Mouse (Mus musculus) lung, embryonic 16.5 days (tissue): ENCODE results near the gene Hoxc11. TPM values are rescaled to one million over a fixed set of nuclear protein-coding genes. Genes with fewer than 3 reads are reported as not detected.
A peak's percentile ranks its signal among the peaks of the same experiment; 100 is the strongest.

Source experiments
- ATAC-seq: fragments of 200-750 bp; cut with Nextera tagmentation; 2 replicates; pipeline ENCODE4 v1.8.0; 2017; ENCODE audit warnings: low read depth, mild to moderate bottlenecking, moderate library complexity
- H3K27ac ChIP-seq: fragments of 300-500 bp; sonication (generic); 2 replicates; pipeline ENCODE4 v1.5.1; 2014; ENCODE audit warnings: mild to moderate bottlenecking, control low read depth, low read length
- H3K27me3 ChIP-seq: fragments of 300-500 bp; sonication (generic); 2 replicates; pipeline ENCODE4 v1.6.1; 2014; ENCODE audit warnings: low read depth, low read length, mixed read lengths; ENCODE audit not compliant: control insufficient read depth, insufficient read depth
- H3K36me3 ChIP-seq: fragments of 300-500 bp; sonication (generic); 2 replicates; pipeline ENCODE4 v1.6.1; 2014; ENCODE audit warnings: low read length; ENCODE audit not compliant: control insufficient read depth, insufficient read depth
- H3K4me1 ChIP-seq: fragments of 300-500 bp; sonication (generic); replicated peaks from 2 replicates; pipeline ENCODE4 v1.6.1; 2014; ENCODE audit warnings: low read length, mixed read lengths; ENCODE audit not compliant: control insufficient read depth, insufficient read depth
- H3K4me2 ChIP-seq: fragments of 300-500 bp; sonication (generic); 2 replicates; pipeline ENCODE4 v1.6.1; 2014; ENCODE audit warnings: low read depth, low read length, control low read depth
- H3K4me3 ChIP-seq: fragments of 300-500 bp; sonication (generic); 2 replicates; pipeline ENCODE4 v1.5.1; 2014; ENCODE audit warnings: mild to moderate bottlenecking, low read length, control low read depth
- H3K9ac ChIP-seq: fragments of 300-500 bp; sonication (generic); 2 replicates; pipeline ENCODE4 v1.6.1; 2014; ENCODE audit warnings: low read length, control low read depth
- H3K9me3 ChIP-seq: fragments of 300-500 bp; sonication (generic); 2 replicates; pipeline ENCODE4 v1.6.1; 2016; ENCODE audit warnings: low read length; ENCODE audit not compliant: control insufficient read depth
- WGBS: fragments of 180-500 bp; shearing (Covaris S2); extraction: QIAGEN DNeasy Blood & Tissue Kit; methylation state at CpG from one replicate; pipeline ENCODE4 v1.1.7; 2014; 5-methylcytosine and 5-hydroxymethylcytosine counted together
- polyA plus RNA-seq: library from polyadenylated mRNA; unstranded; fragments of >200 nt; fragmentation: Nextera tagmentation; extraction: Ambion mirVana; gene quantifications from 2 replicates; pipeline ENCODE4 v1.2.1, GENCODE M21; 2015

Gene Hoxc11
- polyA plus RNA-seq, 1 experiment from 2014 or later: not detected

DNA sequence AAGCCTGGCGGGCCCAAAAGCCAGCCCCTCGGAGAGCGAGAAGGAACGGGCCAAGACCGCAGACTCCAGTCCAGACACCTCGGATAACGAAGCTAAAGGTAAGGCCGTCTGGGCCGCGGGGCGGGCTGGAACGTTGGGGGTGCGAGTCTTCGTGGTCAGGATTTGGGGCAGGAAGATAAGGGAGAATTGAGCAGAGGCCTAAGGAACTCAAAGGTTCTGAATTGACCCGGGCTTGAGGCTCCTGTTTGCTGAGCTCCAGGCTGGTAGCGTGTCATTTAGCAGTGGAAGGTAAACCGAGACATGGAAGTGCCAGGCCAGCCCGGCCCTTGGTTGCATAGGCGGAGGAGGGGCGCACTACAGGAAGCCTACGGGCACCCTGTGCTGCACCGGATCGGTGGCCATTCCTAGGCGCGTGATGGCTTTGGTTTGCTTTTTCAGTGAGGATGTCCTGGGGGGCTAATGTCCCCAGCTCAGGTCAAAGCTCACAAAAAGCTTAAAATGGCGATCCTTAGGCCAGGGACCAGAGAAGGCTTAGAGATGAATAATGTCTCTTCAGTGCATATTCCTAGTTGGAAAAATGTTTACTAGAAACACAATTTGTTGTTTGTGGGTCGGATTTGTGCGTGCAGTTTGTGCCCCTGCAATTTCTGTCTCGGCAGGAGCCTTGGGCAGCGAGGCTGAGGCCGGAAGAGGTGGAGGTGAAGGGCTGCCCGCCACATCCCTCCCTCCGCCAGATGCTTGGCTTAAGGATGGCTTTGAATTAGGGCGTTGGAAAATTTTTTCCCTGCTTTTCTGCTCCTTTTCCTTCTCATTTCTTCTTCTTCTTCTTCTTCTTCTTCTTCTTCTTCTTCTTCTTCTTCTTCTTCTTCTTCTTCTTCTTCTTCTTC, 13.5 kb downstream of the Hoxc11 start:
- Histone ChIP-seq H3K4me3 (no peak overlapping the region), H3K27me3 (peaks cover 99% of the 10 kb centered on the region), H3K9me3 (no peaks in the 10 kb centered on the region), H3K4me2 (no peak overlapping the region), H3K36me3 (no peaks in the 10 kb centered on the region), H3K4me1 (peaks cover 4% of the 10 kb centered on the region; the same call in 1 of the 2 replicates), H3K9ac (no peak overlapping the region), H3K27ac (no peak overlapping the region)
- no peak for ATAC-seq
- WGBS: 2% methylated on average over 34 of the region's 34 CpGs

- H3K4me2 ChIP-seq: no peak overlapping the region
Measured at GRCm38 (mm10) chr15:102969296-102969695, 15.1 kb downstream of the Hoxc11 start.

DNA sequence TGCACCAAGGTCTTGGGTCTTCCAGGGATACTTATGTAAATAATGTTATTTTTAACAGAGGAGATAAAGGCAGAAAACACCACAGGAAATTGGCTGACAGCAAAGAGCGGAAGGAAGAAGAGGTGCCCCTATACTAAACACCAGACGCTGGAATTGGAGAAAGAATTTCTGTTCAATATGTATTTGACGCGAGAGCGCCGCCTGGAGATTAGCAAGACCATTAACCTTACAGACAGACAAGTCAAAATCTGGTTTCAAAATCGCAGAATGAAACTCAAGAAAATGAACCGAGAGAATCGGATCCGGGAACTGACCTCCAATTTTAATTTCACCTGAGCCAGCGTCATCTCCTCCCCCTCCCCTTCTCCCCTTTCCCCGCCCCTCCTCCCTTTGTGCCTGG, 16.5 kb downstream of the Hoxc11 start:
- no peaks in the 10 kb centered on the region for H3K36me3 ChIP-seq
- no peak for ATAC-seq

More at GRCm38 (mm10) chr15:102969296-102969695, 15.1 kb downstream of the Hoxc11 start:
- Histone ChIP-seq H3K27me3 (peaks cover 99% of the 10 kb centered on the region), H3K9ac (no peak overlapping the region), H3K36me3 (no peaks in the 10 kb centered on the region), H3K27ac (no peak overlapping the region), H3K9me3 (no peaks in the 10 kb centered on the region), H3K4me1 (peaks cover 4% of the 10 kb centered on the region; the same call in 1 of the 2 replicates), H3K4me3 (no peak overlapping the region)
- 35% methylated on average over 1 of the region's 1 CpGs for WGBS
- no peak for ATAC-seq

DNA sequence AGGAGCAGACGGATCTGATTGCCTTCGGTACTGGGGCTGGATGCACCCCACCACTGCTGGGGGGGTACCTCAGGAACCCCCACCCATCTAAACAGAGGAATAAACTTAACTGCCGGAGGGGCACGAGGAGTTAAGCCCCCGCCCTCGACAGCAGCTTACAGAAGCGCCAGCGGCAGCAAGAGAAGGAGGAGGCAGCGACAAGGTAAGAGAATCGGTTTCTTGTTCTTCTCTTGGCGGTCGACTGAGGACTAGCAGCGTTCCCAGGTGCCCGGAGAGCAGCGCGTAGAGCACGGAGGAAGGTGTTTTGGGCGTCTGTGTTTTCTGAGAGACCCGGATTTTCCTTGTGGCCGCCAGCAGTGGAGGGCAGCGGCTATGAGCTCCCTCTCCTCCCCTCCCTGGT, 18.0 kb downstream of the Hoxc11 start:
- Histone ChIP-seq H3K27ac (no peak overlapping the region), H3K9ac (no peak overlapping the region), H3K4me3 (no peak overlapping the region), H3K4me2 (no peak overlapping the region), H3K4me1 (no peaks in the 10 kb centered on the region; the same call in 1 of the 2 replicates), H3K36me3 (no peaks in the 10 kb centered on the region), H3K27me3 (peaks cover 98% of the 10 kb centered on the region), H3K9me3 (no peaks in the 10 kb centered on the region)
- ATAC-seq: no peak
- WGBS: under 1% methylated on average over 21 of the region's 21 CpGs

More for the DNA sequence above, 16.5 kb downstream of the Hoxc11 start:
- Histone ChIP-seq H3K27ac (no peak overlapping the region), H3K27me3 (peaks cover 98% of the 10 kb centered on the region), H3K4me3 (no peak overlapping the region), H3K4me1 (peaks cover 4% of the 10 kb centered on the region; the same call in 1 of the 2 replicates), H3K4me2 (no peak overlapping the region), H3K9me3 (no peaks in the 10 kb centered on the region), H3K9ac (no peak overlapping the region)
- under 1% methylated on average over 12 of the region's 12 CpGs for WGBS

- H3K4me1 ChIP-seq: no peaks in the 10 kb centered on the region; the same call in 1 of the 2 replicates
- no peak overlapping the region for H3K4me2 ChIP-seq
- H3K27ac ChIP-seq: no peak overlapping the region
- no peak overlapping the region for H3K9ac ChIP-seq
- no peak overlapping the region for H3K4me3 ChIP-seq
- H3K9me3 ChIP-seq: no peaks in the 10 kb centered on the region
- WGBS: 3% methylated on average over 6 of the region's 6 CpGs
- H3K36me3 ChIP-seq: no peaks in the 10 kb centered on the region
- H3K27me3 ChIP-seq: peaks cover 97% of the 10 kb centered on the region
- no peak for ATAC-seq
Measured at GRCm38 (mm10) chr15:102972753-102973152, 18.5 kb downstream of the Hoxc11 start.

- Histone ChIP-seq H3K4me2 (no peak overlapping the region), H3K9ac (no peak overlapping the region), H3K4me1 (no peaks in the 10 kb centered on the region; the same call in 1 of the 2 replicates), H3K27me3 (peaks cover 99% of the 10 kb centered on the region), H3K9me3 (no peaks in the 10 kb centered on the region), H3K27ac (no peak overlapping the region), H3K36me3 (no peaks in the 10 kb centered on the region), H3K4me3 (no peak overlapping the region)
- 3% methylated on average over 7 of the region's 7 CpGs for WGBS
- no peak for ATAC-seq
Measured at GRCm38 (mm10) chr15:102975034-102975433, 20.8 kb downstream of the Hoxc11 start.

GRCm38 (mm10) chr15:102975688-102976111, 21.5 kb downstream of the Hoxc11 start:
- Histone ChIP-seq H3K27ac (no peak overlapping the region), H3K4me1 (no peaks in the 10 kb centered on the region; the same call in 1 of the 2 replicates), H3K4me3 (no peak overlapping the region), H3K36me3 (no peaks in the 10 kb centered on the region), H3K27me3 (peaks cover 99% of the 10 kb centered on the region), H3K9ac (no peak overlapping the region), H3K4me2 (no peak overlapping the region), H3K9me3 (no peaks in the 10 kb centered on the region)
- 1% methylated on average over 21 of the region's 21 CpGs for WGBS
- no peak for ATAC-seq

- Histone ChIP-seq H3K27ac (no peak within 1 kb of the TSS), H3K27me3 (peaks cover 99% of the 10 kb centered on the region), H3K9me3 (no peaks in the 10 kb centered on the region), H3K4me1 (no peaks in the 10 kb centered on the region; the same call in 1 of the 2 replicates), H3K4me2 (0 out of 2 replicates have a peak within 1 kb of the TSS, but pooled peaks have one; percentile 7), H3K4me3 (no peak within 1 kb of the TSS), H3K9ac (no peak within 1 kb of the TSS), H3K36me3 (no peaks in the 10 kb centered on the region)
- no peak for ATAC-seq
- WGBS: 4% methylated on average over 14 of the region's 20 CpGs
Measured at GRCm38 (mm10) chr15:102976171-102976570, 21.9 kb downstream of the Hoxc11 start, which contains the start of gene Hoxc9. Gene Hoxc9, plus strand, starts transcription at chr15:102976439.

GRCm38 (mm10) chr15:102976631-102977422, 22.6 kb downstream of the Hoxc11 start:
- H3K4me2 ChIP-seq: 0 out of 2 replicates have a peak overlapping the region, but pooled peaks have one; percentile 7
- no peaks in the 10 kb centered on the region for H3K36me3 ChIP-seq
- no peak for ATAC-seq
- H3K9me3 ChIP-seq: no peaks in the 10 kb centered on the region
- no peaks in the 10 kb centered on the region; the same call in 1 of the 2 replicates for H3K4me1 ChIP-seq
- peaks cover 99% of the 10 kb centered on the region for H3K27me3 ChIP-seq
- no peak overlapping the region for H3K4me3 ChIP-seq
- WGBS: 2% methylated on average over 37 of the region's 37 CpGs
- H3K9ac ChIP-seq: no peak overlapping the region
- H3K27ac ChIP-seq: no peak overlapping the region
